Mouse (Mus musculus) retina, adult 2 months (tissue): ENCODE data around the gene Pdzk1ip1.

Experiments
- DNase-seq: peaks from one replicate; pipeline ENCODE4 v3.0.0-alpha.2; 2012; ENCODE audit warnings: low read depth, low spot score

Gene Pdzk1ip1

DNA sequence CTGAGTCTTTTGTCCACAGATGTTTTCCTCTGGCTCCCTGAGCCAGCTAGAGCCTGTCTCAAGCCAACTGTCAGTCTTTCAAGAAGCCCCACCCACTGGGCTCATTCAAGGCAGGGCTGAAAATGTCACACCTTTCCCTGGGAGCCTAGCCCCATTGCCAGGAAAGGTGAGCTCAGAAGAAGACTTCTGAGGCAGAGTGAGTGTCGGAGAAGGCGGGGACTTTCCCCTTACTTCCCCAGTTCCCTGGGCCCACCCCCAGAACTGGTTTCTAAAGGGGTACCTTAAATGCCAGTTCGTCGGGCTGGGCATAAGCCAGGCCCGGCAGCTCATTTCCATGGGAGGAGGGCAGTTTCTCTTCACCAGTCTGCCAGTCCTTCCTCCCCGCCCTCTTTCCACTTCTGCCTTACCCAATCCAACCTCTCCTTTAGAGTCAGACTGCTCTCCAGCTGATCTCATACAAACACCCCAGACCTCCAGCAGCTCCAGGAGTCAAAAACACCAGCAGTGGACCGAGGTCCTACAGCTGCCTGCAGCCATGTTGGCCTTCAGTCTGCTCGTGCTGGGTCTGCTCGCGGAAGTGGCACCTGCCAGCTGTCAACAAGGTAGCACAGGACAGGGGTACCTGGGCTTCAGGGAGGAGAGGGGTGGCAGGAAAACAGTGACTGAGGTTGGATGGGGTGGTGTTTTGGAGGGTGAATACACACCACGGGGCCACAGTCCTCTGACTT lies at the start of gene Pdzk1ip1:
TSS of gene Pdzk1ip1 (plus strand) at position 98 of the 728 bp plus-strand sequence.
- no peak for DNase-seq

DNA sequence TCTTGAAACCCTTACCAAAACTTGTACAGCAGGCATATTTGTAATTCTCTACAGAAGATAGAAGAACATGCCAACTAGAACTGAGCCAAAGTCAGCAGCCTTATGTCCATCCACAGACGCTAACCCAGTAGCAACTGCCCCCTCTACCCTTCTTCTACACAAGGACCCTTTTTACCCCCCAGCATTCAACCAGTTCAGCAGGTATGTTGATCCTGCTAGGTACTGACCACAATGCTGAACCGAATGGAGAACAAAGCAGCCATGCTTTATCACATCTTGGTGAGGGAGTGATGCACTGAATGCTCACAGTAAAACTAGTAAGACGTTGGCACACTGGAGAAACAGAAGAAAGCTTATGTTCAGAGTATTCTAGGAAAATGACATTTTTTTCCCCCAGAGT lies 42.9 kb upstream of the Pdzk1ip1 start:
- DNase-seq = no peak

DNA sequence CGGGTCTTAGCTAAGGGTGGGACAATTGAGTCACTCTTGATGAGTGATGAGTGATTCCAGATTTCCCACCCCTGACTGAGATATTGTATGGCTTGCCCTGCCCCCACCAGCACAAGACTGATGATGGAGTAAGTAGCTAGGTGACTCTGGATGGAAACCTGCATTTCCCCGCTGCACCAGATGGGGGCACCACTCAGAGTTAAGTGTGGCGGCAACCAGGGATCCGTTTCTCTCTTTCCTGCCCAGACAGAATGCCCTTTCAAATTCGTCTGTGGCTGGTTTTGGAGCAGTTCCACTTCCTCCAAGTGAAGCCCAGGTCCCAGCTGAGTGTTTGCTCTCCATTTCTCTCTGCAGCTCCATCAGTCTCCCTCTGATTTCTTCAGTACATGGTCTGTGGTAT lies 40.8 kb upstream of the Pdzk1ip1 start:
- DNase-seq = no peak

DNA sequence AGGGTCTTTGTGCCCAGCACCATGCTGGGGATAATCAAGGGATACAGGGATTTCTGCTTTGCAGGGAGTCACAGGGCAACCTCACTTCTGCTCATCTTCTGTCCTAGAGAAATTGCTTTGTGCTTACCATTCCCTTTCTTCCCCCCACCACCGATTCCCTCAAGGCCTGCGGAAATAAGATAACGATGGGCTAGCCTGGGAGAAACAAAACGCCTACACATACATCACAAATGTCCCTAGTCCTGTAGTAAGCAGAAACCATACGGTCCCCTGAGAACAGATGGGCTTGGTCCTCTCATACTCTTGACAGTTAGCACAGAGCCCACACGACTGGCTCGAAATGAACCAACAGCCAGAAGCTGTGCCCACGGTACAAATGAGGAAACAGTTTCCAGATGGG lies 40.3 kb upstream of the Pdzk1ip1 start:
- DNase-seq = no peak

DNA sequence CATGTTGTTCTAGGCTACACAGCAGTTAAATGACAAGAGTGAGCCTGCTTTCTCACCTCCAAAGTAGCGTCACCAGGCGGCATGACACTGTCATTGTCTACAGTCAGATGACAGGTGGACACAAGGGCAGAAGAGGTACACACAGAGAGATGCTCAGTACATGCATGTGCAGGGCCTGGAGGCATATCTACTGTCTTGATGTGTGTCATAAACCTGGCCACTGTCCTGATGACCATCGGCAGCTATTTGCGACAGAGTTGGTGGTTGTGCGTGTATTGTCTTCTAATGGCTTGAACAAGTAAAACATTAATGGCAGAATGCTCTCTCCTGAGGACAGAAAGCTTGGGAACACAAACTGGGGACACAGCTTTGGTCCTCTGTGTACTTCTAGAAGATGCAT lies 37.3 kb upstream of the Pdzk1ip1 start:
- no peak for DNase-seq

DNA sequence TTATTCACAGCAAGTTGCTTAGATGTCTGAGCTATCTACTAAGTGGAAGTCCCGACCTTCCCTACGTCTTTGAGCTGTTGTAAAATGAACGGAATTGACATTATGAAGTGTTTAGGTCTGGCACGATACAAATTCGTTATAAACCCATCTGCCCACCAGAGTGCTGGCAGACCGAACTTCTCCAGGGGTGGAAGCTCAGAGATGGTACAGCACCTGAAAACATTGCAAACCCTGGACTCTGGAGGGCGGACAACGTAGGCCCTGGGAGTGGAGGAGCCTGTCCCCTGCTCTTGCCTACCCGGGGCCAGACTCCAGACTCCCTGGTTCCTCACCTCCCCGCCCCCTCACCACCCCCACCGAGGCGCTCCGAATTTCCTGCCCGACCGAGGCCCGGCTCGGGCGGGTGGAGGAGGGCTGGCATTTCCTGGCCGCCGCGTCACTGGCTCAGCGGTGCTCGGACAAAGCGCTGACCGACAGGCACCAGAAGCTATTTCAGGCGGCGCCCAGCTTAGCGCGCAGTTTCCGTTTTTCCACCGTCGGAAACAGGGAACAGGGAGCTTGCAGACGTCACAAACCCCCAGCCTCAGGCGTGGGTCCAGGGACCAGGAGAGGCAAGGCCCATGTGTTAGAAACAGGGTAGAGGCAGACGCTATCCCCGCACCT lies 36.0 kb upstream of the Pdzk1ip1 start:
- no peak for DNase-seq

DNA sequence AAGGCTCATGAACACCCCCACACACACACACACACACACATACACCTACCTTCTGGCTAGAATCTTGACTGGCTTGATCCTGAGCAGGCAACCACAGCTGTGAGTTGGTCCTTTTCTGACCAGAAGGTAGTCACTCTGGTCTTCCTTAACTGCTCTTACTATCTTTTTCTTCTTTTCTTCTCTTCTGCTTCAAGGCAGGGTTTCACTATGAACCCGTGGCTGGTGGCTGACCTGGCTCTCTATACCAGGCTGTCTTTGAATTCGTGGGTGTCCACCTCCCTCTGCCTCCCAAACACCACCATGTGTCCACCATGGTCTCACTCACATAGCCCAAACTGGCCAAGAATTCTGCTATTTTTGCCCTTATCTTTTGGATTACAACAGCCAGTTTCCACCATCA lies 33.5 kb upstream of the Pdzk1ip1 start:
- no peak for DNase-seq

DNA sequence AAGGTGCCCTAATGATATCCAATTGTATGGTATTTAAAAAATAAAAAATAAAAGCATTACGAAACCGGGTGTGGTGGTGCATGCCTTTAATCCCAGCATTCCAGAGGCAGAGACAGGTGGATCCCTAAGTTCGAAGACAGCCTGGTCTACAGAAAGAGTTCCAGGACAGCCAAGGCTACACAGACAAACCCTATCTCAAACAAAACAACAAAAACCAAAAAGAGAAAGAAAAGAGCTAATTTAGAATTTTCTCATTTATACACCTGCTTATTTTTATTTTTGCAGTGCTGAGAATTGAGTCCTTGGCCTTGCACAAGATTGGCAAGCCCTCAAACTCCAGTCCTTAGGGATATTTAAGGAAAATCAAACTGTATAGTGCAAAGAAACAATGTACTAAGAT lies 32.8 kb upstream of the Pdzk1ip1 start:
- DNase-seq = no peak

DNA sequence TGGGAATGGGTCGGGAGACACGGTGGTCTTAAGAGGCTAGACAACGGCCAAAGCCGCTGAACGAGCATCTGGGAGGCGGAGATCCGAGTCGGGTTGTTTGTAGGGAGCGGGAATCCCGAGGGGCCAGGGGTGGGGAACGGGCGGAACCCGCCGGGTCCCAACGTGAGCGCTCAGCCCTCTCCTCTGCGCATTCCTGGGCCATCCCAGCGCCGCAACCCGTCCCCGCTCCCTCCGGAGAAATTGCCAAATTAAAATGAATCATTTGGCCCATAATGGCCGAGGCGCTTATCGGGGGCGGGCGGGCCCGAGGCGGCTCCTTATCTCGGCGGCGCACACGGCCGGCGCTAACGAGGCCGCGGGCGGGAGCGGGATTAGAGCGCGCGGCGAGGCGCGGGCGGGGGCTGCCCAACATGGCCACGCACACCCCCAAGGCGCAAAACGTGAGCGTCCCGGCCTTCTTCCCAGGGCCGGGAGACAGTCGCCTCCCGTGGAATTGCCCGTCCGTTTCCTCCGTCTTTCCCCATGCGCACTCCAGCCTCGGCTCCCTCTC lies 32.1 kb upstream of the Pdzk1ip1 start, which contains the start of gene Tal1:
TSS of gene Tal1 (plus strand) at position 56 of the 550 bp plus-strand sequence.
- no peak for DNase-seq

DNA sequence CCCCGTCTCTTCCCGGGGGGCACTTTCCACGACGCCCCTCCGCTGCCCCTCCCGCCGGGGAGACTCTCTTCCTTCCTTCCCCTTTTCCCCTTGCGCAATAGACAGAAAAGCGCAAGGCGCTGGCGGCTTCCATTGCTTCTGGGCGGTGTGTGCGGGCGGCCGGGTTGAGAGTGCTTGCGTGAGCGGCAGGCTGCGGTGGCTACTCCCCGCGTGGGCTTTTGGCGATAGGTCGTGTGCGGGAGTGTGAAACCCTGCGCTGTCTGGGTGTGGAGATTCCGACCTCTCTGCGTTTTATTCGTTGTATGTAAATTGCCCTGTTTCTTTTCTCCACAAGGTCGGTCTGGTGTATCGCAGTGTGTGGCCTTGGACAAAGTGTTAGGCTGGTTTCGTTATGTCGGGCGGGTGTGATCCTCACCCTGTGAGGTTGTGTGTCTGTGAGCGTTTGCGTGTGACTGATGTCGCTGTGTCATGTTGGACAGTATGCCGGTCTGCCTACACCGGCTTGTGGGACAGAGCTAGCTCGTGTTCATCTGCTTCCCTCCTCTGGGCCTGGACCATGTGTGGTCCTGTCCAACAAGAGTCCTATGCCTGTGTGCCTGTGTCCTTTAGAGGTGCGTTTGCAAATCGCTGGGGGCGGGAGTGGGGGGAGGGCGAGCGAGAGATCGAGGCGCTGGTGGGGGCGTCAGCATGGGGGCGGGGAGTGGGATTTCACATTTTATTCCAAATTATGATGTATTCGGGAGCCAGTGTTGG lies 31.4 kb upstream of the Pdzk1ip1 start:
- no peak for DNase-seq

DNA sequence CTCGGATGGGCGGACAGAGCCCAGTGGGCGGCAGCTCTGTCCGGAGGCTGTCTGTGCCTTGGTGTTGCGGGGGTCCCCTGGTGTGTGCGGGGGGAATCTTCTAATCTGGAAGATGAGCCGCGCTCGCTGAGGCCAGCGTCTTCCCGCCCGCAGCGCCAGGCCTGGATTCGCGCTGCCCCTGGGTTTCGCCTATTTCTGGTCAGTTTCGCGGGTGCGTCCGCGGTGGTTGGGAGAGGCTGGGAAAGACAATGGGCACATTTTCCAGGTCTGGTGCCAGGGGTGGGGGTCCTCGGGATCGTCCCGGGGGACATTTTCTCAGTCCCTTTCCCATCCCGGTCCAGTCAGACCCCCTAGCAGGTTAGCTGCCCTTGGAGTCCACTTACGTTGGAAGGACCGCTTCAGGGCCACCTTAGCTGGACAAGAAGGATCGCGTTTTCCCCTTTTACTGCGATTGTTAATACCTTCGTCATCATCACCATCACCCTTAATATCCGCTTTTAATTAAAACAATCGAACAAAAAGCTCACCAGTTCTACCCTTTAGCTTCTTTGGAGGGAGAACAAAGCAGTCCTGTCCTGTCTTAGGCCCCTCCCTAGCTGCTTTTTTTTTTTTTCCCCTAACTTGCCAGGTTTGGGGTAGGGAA lies 30.7 kb upstream of the Pdzk1ip1 start:
- DNase-seq = no peak

DNA sequence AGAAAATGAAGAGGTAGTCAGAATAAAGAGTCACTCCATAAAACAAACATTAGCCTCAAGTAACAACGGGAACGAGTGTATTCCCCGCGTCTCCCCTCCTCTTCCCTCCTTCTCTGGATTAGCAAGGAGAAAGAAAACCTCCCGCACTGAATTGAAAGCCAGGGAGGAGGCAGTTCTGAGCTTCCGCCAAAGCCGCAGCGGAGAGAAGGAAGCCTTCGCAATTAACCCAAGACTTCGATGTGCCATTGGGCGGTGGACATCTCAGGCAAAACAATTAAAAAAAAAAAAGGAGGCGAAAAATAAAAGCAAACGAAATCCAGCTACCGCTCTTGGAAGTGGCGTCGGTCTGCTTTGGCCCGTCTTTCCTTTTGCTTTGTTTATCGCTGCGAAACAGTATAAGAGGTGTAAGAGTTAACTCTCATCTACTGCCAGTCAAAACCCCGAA lies 30.2 kb upstream of the Pdzk1ip1 start:
- no peak for DNase-seq

DNA sequence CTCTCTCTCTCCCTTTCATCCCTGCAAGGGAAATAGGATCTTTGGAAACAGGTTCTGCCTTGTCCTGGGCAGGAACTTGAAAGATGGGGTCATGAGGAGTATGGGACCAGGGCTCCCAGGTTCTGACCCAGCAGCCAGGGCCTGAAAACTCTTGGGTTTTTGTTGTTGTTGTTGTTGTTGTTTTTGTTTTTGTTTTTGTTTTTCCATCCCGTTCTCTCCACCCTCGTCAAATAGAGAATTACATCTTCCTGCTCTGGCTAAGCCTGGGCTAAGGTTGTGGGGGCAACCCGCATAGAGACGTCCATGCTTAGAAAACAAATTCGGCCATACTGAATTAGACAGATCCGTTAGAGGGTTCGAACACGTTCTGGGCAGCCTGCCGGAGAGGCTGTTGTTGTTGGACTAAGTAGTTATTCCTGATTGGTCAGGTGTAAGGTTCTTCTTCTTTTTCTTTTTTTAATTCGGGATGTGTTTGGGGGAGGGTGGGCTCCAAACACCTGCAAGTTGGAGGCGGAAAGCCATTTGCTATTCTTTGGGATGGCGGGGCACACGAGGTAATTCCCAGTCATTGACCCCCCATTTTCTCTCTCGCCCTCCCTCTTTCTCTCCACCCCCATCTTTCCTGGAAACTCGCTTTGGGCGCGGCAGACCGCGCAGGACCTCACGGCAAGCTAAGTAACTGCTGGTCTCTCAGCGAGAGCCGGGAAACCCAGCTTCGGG lies 29.5 kb upstream of the Pdzk1ip1 start:
- no peak for DNase-seq

DNA sequence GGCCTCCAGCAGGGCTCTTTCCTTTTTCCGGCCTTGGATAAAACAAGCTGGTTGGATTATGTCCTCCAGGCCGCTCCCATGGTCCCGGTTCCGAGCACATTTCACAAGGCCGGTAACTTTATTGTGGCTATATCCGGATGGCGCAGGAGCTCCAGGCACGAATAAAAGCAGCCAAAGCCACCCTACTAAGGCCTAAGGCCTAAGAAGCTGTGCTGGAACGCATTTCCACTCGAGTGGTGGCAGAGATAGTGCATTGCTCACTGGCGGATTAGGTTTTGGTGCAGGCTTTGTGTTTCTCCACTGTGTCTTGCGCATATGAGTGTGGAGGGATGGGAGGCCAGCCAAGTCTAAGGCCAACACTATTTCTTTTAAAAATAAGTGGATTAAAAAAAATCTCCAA lies 28.6 kb upstream of the Pdzk1ip1 start:
- no peak for DNase-seq

DNA sequence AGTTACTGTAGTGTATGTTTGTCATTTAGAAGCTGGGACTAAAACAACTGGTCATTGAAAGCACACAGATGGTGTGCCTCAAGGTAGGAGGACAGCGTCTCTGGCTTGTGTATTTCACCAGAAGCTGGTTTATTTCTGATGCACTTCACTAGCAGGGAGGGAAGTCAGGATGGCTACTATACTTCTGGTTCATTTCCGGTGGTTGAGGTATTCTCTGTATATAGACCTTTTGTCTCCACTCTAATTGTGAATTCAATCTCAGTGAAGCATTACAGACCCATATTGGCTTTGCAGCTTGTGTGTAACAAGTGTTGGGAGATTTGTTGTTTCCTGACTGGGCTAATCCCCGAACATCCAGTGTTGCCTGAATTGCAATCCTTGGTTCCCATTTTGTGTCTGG lies 27.8 kb upstream of the Pdzk1ip1 start:
- DNase-seq = no peak

DNA sequence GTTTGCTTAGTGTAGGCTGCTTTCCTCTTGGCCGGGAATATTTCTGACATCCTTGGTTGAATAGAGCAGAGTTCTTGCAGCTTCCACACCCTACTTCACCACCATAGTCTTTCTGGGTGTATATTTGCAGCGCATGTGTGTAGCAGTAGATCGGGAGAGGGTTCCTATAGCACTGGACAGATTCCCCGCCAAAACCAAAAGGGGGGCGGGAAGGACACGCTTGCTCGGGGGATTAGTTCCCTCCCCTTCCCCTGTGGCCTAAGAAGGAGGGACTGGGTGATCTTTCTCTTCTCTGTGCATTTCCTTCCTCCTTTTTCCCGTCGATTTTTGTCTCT lies 26.0 kb upstream of the Pdzk1ip1 start:
- no peak for DNase-seq

DNA sequence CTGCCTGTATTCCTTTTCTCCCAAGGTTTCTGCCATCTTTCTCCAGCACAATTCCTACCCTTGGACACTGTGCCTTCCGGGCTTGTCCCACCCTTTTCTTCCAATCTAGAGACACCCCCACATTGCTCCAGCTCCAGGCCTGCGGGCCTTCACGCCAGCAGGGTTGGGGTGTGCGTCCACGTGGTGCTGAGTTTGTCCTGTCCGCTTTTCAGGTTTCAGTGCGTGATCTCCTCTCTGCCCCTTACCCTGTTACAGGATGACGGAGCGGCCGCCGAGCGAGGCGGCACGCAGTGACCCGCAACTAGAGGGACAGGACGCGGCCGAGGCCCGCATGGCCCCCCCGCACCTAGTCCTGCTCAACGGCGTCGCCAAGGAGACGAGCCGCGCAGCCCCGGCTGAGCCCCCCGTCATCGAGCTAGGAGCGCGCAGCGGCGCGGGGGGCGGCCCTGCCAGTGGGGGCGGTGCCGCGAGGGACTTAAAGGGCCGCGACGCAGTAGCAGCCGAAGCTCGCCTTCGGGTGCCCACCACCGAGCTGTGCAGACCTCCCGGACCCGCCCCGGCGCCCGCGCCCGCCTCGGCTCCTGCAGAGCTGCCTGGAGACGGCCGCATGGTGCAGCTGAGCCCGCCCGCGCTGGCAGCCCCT lies 25.5 kb upstream of the Pdzk1ip1 start:
- no peak for DNase-seq

DNA sequence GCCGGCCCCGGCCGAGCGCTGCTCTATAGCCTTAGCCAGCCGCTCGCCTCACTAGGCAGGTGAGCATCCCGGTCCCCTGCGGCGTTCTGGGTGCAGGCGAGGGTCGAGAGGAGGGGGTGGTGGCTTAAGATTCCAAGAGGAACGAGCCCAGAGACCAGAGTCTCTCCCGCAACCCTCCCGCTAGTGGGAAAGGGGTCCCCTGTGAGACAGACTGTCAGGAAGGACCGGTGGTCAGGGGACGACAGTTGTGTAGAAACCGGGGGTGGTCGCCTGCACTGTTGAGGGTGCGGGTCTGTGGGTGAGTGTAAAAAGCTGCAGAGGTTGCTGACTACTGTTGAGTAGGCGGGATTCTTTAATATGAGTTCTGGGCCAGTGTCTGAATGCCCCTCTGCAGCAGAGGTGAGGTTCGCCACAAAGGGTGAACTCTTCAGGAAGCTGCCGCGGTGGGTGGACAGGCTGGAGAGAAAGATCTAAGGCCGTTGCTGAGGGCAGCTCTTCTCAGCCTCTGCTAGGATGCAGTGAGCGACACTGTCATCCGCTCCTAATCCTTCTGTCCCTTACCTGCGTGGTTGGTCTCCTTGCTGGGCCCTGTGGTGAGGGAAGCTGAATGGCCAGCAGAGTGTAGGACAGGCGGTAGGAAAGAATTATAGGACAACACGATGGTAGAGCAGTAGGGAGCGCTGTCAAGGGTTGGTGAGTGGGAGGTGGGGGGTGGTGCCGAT lies 24.8 kb upstream of the Pdzk1ip1 start:
- no peak for DNase-seq

DNA sequence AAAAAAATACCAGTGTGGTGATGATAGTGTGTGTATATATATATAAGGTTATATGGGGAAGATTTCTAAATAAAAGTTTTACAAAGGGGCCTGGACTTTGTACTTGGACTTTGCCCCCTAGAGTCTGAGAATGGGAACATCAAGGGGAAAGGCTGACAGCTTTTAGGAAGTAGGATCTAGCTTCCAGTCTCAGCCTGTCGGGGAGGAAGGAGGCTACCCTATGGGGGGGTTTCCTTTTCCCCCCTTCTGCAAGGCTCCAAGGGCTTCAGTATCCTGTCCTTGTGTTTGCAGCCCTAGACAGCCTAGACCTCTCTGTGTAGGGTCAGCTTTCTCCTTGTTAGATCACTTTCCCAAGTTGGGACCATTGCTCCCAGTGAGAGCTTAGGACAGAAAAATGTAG lies 16.8 kb upstream of the Pdzk1ip1 start:
- no peak for DNase-seq

DNA sequence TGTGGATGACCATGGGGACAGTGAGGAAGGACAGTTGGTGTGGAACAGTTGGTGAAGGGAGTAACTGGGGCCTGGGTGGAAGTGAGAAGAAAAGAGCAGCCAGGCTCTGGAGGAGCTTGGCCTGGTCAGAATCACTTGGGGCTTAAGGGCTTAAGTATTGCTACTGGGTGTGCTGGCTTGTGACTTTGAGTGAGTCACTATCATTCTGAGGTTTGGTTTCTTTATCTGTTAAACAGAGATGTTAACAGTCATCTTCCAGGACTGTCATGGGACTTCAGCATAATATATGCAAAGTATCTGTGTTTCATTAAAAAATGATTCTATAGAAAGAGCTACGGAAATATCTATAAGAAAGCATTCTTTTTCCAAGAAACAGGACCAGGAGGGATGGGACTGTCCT lies 13.7 kb upstream of the Pdzk1ip1 start:
- DNase-seq = no peak
